Mouse (Mus musculus): ENCODE measurements around the gene Ptprm. TPM values are rescaled to one million over a fixed set of nuclear protein-coding genes. Genes with fewer than 3 reads are reported as not detected.

Ptprm gene
- not detected in 2 replicates for polyA plus RNA-seq (2012)

- Histone ChIP-seq H3K4me1 (ENCODE audit: control insufficient read depth) (no peaks in the 10 kb centered on the region), H3K9me3 (ENCODE audit: control insufficient read depth, low read length) (peaks cover 3% of the 10 kb centered on the region; the same call in 1 of the 2 replicates), H3K4me3 (replicated peaks) (peak within 1 kb of the TSS; percentile 40), H3K27me3 (ENCODE audit: control insufficient read depth) (peaks cover 47% of the 10 kb centered on the region), H3K36me3 (ENCODE audit: control insufficient read depth) (no peaks in the 10 kb centered on the region)
- no peak for TF ChIP-seq GATA1 (IDR thresholded peaks at IDR 0.05; ENCODE audit: low read length)
- TF ChIP-seq TAL1 (IDR thresholded peaks at IDR 0.05; ENCODE audit: low read length): no peak
Observed at GRCm38 (mm10) chr17:67354451-67355011, at the start of gene Ptprm. TSS of gene Ptprm (minus strand) at chr17:67354457.

- no peaks in the 10 kb centered on the region for H3K36me3 ChIP-seq (ENCODE audit: control insufficient read depth)
- H3K9me3 ChIP-seq (ENCODE audit: control insufficient read depth, low read length): peaks cover 3% of the 10 kb centered on the region; the same call in 1 of the 2 replicates
- TF ChIP-seq GATA1 (IDR thresholded peaks at IDR 0.05; ENCODE audit: low read length) (no peak), TAL1 (IDR thresholded peaks at IDR 0.05; ENCODE audit: low read length) (no peak)
- no peaks in the 10 kb centered on the region for H3K4me1 ChIP-seq (ENCODE audit: control insufficient read depth)
- no peaks in the 10 kb centered on the region for H3K27me3 ChIP-seq (ENCODE audit: control insufficient read depth)
- H3K4me3 ChIP-seq (replicated peaks): no peak overlapping the region
Observed at GRCm38 (mm10) chr17:67396205-67396604, 41.9 kb upstream of the Ptprm start.

GRCm38 (mm10) chr17:67390851-67391250, 36.6 kb upstream of the Ptprm start:
- H3K4me1 ChIP-seq (ENCODE audit: control insufficient read depth): no peaks in the 10 kb centered on the region
- peaks cover 5% of the 10 kb centered on the region; the same call in 1 of the 2 replicates for H3K9me3 ChIP-seq (ENCODE audit: control insufficient read depth, low read length)
- TF ChIP-seq GATA1 (IDR thresholded peaks at IDR 0.05; ENCODE audit: low read length) (no peak), TAL1 (IDR thresholded peaks at IDR 0.05; ENCODE audit: low read length) (no peak)
- H3K36me3 ChIP-seq (ENCODE audit: control insufficient read depth): no peaks in the 10 kb centered on the region
- H3K27me3 ChIP-seq (ENCODE audit: control insufficient read depth): no peaks in the 10 kb centered on the region
- no peak overlapping the region for H3K4me3 ChIP-seq (replicated peaks)

GRCm38 (mm10) chr17:67388171-67388570, 33.9 kb upstream of the Ptprm start:
- H3K9me3 ChIP-seq (ENCODE audit: control insufficient read depth, low read length): peaks cover 5% of the 10 kb centered on the region; the same call in 1 of the 2 replicates
- TF ChIP-seq TAL1 (IDR thresholded peaks at IDR 0.05; ENCODE audit: low read length) (no peak), GATA1 (IDR thresholded peaks at IDR 0.05; ENCODE audit: low read length) (no peak)
- H3K27me3 ChIP-seq (ENCODE audit: control insufficient read depth): no peaks in the 10 kb centered on the region
- H3K4me1 ChIP-seq (ENCODE audit: control insufficient read depth): no peaks in the 10 kb centered on the region
- H3K36me3 ChIP-seq (ENCODE audit: control insufficient read depth): no peaks in the 10 kb centered on the region
- no peak overlapping the region for H3K4me3 ChIP-seq (replicated peaks)

GRCm38 (mm10) chr17:67385286-67385685, 31.0 kb upstream of the Ptprm start:
- no peak overlapping the region for H3K4me3 ChIP-seq (replicated peaks)
- no peak for TF ChIP-seq TAL1 (IDR thresholded peaks at IDR 0.05; ENCODE audit: low read length)
- no peak for TF ChIP-seq GATA1 (IDR thresholded peaks at IDR 0.05; ENCODE audit: low read length)
- H3K4me1 ChIP-seq (ENCODE audit: control insufficient read depth): no peaks in the 10 kb centered on the region
- no peaks in the 10 kb centered on the region for H3K36me3 ChIP-seq (ENCODE audit: control insufficient read depth)
- no peaks in the 10 kb centered on the region for H3K27me3 ChIP-seq (ENCODE audit: control insufficient read depth)
- H3K9me3 ChIP-seq (ENCODE audit: control insufficient read depth, low read length): no peaks in the 10 kb centered on the region

- H3K4me1 ChIP-seq (ENCODE audit: control insufficient read depth): no peaks in the 10 kb centered on the region
- no peak for TF ChIP-seq TAL1 (IDR thresholded peaks at IDR 0.05; ENCODE audit: low read length)
- TF ChIP-seq GATA1 (IDR thresholded peaks at IDR 0.05; ENCODE audit: low read length): no peak
- no peaks in the 10 kb centered on the region for H3K36me3 ChIP-seq (ENCODE audit: control insufficient read depth)
- H3K27me3 ChIP-seq (ENCODE audit: control insufficient read depth): no peaks in the 10 kb centered on the region
- H3K4me3 ChIP-seq (replicated peaks): no peak overlapping the region
- no peaks in the 10 kb centered on the region for H3K9me3 ChIP-seq (ENCODE audit: control insufficient read depth, low read length)
Observed at GRCm38 (mm10) chr17:67383635-67384034, 29.4 kb upstream of the Ptprm start.

- H3K4me3 ChIP-seq (replicated peaks): no peak overlapping the region
- H3K36me3 ChIP-seq (ENCODE audit: control insufficient read depth): no peaks in the 10 kb centered on the region
- TF ChIP-seq TAL1 (IDR thresholded peaks at IDR 0.05; ENCODE audit: low read length) (no peak), GATA1 (IDR thresholded peaks at IDR 0.05; ENCODE audit: low read length) (no peak)
- H3K4me1 ChIP-seq (ENCODE audit: control insufficient read depth): no peaks in the 10 kb centered on the region
- H3K27me3 ChIP-seq (ENCODE audit: control insufficient read depth): no peaks in the 10 kb centered on the region
- H3K9me3 ChIP-seq (ENCODE audit: control insufficient read depth, low read length): no peaks in the 10 kb centered on the region
Observed at GRCm38 (mm10) chr17:67381618-67382017, 27.4 kb upstream of the Ptprm start.

- TF ChIP-seq GATA1 (IDR thresholded peaks at IDR 0.05; ENCODE audit: low read length) (no peak), TAL1 (IDR thresholded peaks at IDR 0.05; ENCODE audit: low read length) (no peak)
- Histone ChIP-seq H3K4me1 (ENCODE audit: control insufficient read depth) (no peaks in the 10 kb centered on the region), H3K4me3 (replicated peaks) (no peak overlapping the region), H3K9me3 (ENCODE audit: control insufficient read depth, low read length) (peaks cover 2% of the 10 kb centered on the region; the same call in 1 of the 2 replicates), H3K36me3 (ENCODE audit: control insufficient read depth) (no peaks in the 10 kb centered on the region), H3K27me3 (ENCODE audit: control insufficient read depth) (no peaks in the 10 kb centered on the region)
Observed at GRCm38 (mm10) chr17:67367866-67368265, 13.6 kb upstream of the Ptprm start.

GRCm38 (mm10) chr17:67364491-67364890, 10.2 kb upstream of the Ptprm start:
- TF ChIP-seq TAL1 (IDR thresholded peaks at IDR 0.05; ENCODE audit: low read length) (no peak), GATA1 (IDR thresholded peaks at IDR 0.05; ENCODE audit: low read length) (no peak)
- H3K4me1 ChIP-seq (ENCODE audit: control insufficient read depth): no peaks in the 10 kb centered on the region
- no peaks in the 10 kb centered on the region for H3K27me3 ChIP-seq (ENCODE audit: control insufficient read depth)
- H3K9me3 ChIP-seq (ENCODE audit: control insufficient read depth, low read length): peaks cover 6% of the 10 kb centered on the region; the same call in 1 of the 2 replicates
- no peak overlapping the region for H3K4me3 ChIP-seq (replicated peaks)
- H3K36me3 ChIP-seq (ENCODE audit: control insufficient read depth): no peaks in the 10 kb centered on the region
